Mouse (Mus musculus) spleen, adult 12 weeks (tissue): ENCODE measurements around the gene Ppil2.

Source experiments
- DNase-seq: peaks from one replicate; pipeline ENCODE4 v3.0.0; 2022; ENCODE audit warnings: low spot score

Gene Ppil2

GRCm38 (mm10) chr16:17110771-17111743, at the start of gene Ppil2:
Gene Ppil2 (minus strand): TSS chr16:17111257.
- DNase-seq: peak; percentile 53

GRCm38 (mm10) chr16:17154346-17154745, 43.3 kb upstream of the Ppil2 start:
- no peak for DNase-seq

DNA sequence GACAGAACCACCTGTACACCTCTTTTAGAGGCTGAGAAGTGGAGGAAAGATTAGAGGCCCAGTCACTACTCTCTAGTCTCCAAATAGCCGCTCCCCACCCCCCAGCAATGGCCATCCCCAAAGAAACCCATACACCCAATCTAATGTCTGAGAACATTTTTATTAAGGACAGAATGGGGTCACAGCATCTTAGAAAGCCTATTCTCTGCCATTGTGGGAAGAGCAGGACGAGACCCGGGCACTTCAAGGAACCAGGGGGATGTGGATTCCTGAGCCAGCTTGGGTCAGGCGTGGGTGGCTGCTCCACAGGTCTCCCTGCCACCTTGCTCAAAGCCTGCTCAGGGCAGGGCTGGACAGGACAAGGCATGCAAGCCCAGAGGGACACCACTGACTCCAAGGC, 40.8 kb upstream of the Ppil2 start:
- no peak for DNase-seq

DNA sequence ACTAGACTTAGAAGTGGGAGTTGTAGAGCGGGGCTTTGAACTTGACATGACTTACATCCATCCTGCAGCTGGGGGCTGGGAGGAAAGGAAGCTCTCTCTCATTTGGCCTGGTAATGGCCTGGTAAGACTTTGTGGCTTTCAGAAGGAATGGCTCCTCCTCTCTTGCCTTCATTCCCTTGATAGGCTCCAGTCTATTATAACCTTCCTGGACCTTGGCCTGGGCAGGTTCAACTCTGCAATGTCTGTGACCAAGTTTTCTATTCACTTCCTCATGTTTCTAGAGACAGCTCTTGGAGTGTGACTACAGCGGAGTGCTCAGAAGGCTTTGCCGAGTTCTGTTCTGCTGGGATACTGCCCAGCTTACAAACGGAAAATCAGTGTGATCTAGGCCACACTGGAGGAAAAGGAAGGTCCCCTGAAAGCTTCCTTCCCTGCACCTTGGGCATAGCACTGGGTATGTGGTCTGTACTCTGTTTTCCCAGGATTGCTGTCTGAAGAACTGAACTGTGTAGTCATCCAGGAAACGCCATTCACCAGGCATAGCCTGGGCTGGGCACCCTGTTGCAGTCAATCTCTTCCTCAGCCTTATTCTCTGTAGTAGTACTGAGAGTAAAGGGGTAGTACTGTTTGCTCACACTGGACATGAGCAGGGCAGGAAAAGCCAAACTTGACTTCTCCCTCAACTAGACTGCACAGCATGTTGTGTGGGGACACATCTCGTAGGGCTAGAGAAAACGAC, 39.6 kb upstream of the Ppil2 start:
- DNase-seq: no peak

DNA sequence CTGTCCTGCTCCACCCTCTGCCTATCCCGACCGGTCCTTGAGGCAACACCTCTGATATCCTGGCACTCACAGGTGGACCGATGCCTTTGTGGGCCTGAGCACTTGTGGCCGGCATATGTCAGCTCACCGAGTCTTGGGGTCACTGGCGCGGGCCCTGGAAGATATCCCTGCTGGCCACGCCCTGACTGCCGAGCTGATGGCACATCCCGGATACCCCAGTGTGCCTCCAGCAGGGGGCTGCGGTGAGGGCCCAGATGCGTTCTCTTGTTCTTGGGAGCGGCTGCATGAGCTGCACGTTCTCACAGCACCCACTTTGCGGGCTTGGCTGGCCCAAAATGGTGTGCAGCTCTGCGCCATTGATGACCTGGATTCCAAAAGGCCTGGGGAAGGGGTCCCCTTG, 37.0 kb upstream of the Ppil2 start:
- no peak for DNase-seq

DNA sequence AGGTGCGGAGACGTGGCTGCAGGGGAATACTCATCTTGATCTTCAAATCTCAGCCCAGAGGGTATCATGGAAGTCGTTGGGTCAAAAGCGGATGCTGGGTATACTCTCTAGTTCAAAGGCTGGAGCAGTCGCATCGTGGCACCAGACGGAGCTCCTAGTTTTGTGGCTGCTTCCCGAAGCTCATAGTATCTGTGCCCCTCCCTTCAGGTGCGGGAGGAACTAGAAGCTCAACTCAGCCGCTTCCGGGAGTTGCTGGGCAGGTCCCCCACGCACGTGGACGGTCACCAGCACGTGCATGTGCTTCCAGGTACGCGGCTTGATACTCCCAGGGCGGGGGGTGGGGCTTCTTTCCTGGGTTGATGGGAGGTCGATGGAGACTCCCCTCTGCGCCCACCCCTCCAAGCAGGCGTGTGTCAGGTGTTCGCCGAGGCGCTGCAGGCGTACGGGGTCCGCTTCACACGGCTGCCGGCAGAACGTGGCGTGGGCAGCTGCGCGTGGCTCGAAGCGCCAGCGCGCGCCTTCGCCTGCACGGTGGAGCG, 36.4 kb upstream of the Ppil2 start:
- DNase-seq: no peak

DNA sequence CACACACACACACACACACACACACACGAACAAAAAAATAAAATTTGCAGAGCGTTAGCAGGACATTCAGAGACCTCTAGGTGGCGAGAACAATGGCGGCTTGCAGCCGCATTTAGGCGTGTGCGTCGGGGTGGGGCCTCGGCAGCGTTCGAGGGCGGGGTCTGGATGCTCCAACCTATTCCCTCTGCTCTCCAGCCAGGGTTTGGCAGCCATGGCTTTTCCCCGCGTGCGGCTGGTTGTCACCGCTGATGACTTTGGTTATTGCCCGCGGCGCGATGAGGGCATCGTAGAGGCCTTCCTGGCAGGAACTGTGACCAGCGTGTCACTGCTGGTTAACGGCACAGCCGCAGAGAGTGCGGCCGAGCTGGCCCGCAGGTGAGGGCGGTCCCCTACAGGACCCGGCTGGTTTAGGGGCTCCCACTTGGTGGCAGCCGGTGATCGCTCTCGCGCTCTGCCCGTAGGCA, 35.7 kb upstream of the Ppil2 start, which contains the start of gene Ccdc116:
TSS of gene Ccdc116 (minus strand) at position 458 of the 464 bp plus-strand sequence.
- DNase-seq: peak; percentile 63

GRCm38 (mm10) chr16:17144339-17144738, 33.3 kb upstream of the Ppil2 start, which contains the start of gene Ydjc:
Gene Ydjc (plus strand): TSS chr16:17144621.
- DNase-seq: no peak

- DNase-seq: no peak
Measured at GRCm38 (mm10) chr16:17137355-17137754, 26.3 kb upstream of the Ppil2 start.

GRCm38 (mm10) chr16:17132906-17133200, 21.8 kb upstream of the Ppil2 start:
- DNase-seq: no peak

- DNase-seq: peak; percentile 93
Measured at GRCm38 (mm10) chr16:17132089-17132905, 21.2 kb upstream of the Ppil2 start, which contains the start of gene Sdf2l1. Gene Sdf2l1 (minus strand): TSS chr16:17132383.

DNA sequence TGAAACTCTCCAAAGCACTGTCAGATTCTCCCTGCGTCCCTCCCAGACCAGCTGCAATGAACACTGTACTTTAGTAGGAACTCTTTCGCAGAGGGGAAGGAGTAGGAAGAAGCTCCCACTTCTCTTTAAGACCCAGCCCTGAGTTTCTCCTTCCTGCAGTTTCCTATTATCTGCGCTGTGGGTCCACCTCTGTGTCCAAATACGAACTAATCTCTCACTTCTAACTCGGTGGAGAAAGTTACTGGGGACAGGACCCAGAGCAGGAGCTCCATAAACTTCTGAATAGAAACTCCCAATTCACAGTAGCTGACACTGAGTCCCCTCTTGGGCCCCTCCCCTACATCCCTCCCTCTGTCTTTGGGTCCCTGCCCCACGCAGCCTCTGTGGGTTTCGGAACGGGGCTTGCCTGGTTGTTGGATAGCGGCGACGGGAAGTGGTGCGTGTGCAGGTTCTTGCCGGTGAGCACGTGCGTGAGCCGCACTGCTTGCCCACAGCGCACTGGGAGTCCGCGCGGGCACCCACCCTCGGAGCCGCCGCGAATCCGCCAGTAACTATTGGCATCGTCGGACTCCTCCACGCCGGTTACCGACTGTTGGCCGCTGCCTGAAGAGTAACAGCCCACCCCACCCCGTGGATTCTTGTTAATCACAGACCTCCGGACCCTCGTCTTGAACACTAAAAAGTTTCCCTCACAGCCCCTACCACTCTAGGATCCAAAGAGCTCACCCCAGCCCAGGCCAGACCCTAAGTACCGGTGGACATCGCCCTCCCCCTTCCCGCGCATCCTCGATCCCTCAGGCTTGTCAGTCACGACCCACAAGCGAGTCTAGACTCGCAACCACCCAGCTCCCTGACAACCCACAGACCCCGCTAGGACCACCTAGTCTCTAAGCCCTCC, 20.4 kb upstream of the Ppil2 start:
- DNase-seq: peak; percentile 36

DNA sequence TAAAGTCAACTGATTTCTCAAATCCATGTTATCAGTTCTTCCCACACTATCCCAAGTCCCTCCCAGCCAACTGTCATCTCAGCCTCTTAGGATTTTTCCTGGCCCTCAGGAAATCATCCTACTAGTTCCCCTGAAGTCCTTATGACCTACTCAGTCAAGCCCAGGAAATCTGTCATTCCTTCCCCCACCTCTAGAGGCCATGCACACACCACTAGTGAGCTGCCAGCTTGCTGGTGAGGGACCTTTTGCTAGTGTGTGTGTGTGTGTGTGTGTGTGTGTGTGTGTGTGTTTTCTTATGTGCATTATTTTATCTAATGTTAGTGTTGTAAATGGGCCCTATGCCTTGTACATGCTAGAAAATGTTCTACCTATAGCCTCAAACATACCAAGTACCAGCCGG, 16.2 kb upstream of the Ppil2 start:
- DNase-seq: peak; percentile 28

DNA sequence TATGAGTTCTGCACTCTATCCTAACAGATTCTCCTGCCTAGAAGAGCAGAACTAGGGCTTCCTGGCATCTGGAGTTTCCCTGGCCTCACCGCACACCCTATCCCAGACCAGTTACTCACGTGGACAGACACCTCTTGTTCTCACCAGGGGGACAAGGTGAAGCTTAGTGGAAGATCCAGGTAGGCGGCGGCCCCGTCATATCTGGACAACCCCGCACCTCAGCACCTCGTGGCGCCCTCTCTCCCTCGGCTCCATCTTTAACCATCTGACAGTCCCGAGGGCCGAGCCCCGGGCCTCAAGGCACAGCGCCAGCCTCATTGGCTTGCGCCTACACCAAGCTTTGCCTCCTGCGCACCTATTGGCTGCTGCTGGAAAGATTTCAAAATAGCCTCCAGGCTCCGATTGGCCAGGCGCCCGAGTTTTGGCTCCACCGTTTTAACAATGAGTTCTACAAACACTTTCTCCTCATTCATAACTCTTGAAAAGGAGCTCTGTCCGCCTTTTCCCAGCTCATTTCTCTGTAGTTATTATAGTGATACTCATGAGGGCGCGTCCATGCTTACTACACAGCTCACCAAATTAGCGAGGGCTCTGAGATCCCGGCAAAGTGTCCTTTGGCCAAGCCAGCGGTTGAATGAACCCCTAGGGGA, 13.9 kb upstream of the Ppil2 start, which contains the start of gene 2610318N02Rik:
TSS of gene 2610318N02Rik (minus strand) at position 297 of the 650 bp plus-strand sequence.
- DNase-seq: peak; percentile 73

- DNase-seq: no peak
Measured at GRCm38 (mm10) chr16:17124119-17124870, 13.2 kb upstream of the Ppil2 start.

GRCm38 (mm10) chr16:17121569-17121968, 10.5 kb upstream of the Ppil2 start:
- no peak for DNase-seq

DNA sequence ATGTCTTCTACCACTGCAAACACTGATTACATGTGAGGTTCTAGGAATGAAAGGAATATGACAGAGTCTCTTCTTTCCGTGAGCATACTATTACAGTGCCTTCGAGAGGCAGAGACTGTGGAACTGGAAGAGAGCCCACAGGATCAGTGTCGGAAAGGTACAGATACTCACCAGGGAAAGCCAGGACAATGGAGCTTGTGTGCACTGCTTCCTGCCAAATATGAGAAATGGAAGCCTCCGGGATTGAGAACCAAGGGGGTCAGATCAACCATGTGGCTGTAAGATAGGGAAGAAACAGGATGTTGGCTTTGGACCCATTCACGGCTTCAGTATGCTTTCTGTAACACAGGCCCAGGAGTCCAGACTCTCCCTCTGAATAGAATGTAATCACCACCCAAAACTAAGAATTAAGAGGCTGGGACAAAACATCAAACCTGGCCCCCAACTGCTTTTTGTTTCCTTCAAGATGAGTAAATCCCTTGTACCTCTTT, 6.3 kb upstream of the Ppil2 start:
- no peak for DNase-seq

DNA sequence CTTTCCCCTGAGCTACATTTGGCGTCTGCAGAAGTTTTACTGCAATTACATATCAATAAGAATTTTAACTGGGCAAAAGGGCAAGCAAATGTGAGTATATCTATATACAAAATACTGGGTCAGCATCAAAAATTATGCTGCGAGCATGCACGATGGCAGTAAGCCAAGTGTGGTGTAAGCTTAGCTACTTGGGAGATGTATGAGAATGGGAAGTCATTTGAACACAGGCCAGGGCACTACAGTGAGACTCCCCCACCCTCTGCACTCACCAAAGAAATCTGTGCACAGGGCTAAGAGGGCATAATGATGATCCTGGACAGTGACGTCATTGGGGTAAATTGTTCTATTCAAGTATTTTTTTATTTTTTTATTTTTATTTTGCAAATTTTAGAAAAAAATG, 6.5 kb downstream of the Ppil2 start:
- no peak for DNase-seq

DNA sequence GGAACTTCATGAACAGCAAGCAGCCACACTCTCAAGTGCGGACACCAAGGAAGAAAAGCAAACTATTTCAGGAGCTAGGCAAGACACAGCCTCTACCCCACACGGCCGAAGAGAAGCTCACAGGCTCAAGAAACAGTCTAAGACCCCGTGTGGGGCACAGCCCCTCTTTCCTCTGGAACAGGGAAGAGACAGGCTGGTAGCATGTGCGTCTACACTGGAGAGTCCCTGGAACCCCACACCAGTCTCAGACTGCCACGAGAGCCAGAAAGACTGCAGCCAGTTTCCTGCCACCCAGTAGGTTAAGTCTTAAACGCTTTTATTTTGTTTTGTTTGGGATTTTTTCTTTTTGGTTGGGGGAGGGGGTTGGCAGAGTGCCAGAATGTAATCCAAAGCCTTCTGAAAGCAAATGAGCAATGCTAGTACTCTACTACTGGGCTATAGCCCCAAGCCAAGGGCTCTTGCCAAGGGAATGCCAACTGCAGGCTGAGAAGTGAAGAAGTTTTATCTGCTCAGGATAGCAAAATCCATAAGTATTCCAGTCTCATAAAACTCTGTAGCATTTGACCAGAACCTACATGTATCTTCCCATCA, 8.3 kb downstream of the Ppil2 start:
- no peak for DNase-seq
